Mouse (Mus musculus) liver, embryonic 14.5 days (tissue): ENCODE results near the gene Crlf3.

Source experiments
- CTCF ChIP-seq: IDR thresholded peaks from 2 replicates; pipeline ENCODE4 v1.5.1; 2016; ENCODE audit warnings: antibody characterized with exemption, low read depth, control low read depth
- EP300 ChIP-seq: IDR thresholded peaks from 2 replicates; pipeline ENCODE4 v1.6.1; 2016; ENCODE audit warnings: antibody characterized with exemption, low read depth

- no peak for TF ChIP-seq CTCF
- TF ChIP-seq EP300, result no peak
Measured at GRCm38 (mm10) chr11:80116411-80116810, 35.6 kb upstream of the Crlf3 start.
